Mouse (Mus musculus) hindbrain, postnatal 0 days (tissue): ENCODE results near the gene 4932438H23Rik. TPM values are rescaled to one million over a fixed set of nuclear protein-coding genes. Genes with fewer than 3 reads are reported as not detected.

ENCODE experiments used
- ATAC-seq: fragments of 200-750 bp; cut with Nextera tagmentation; 2 replicates; pipeline ENCODE4 v1.8.0; 2017; ENCODE audit warnings: mild to moderate bottlenecking, moderate TSS enrichment, moderate library complexity
- DNase-seq: peaks from one replicate; pipeline ENCODE4 v3.0.0-alpha.2; 2015; ENCODE audit warnings: low spot score
- H3K27ac ChIP-seq: fragments of 300-500 bp; sonication (generic); 2 replicates; pipeline ENCODE4 v1.5.1; 2014; ENCODE audit warnings: mild to moderate bottlenecking
- H3K27me3 ChIP-seq: fragments of 300-500 bp; sonication (generic); 2 replicates; pipeline ENCODE4 v1.6.1; 2014; ENCODE audit warnings: low read length, mixed read lengths; ENCODE audit not compliant: insufficient read depth
- H3K36me3 ChIP-seq: fragments of 300-500 bp; sonication (generic); 2 replicates; pipeline ENCODE4 v1.6.1; 2014; ENCODE audit warnings: low read length, mixed read lengths; ENCODE audit not compliant: insufficient read depth
- H3K4me1 ChIP-seq: fragments of 300-500 bp; sonication (generic); 2 replicates; pipeline ENCODE4 v1.6.1; 2014; ENCODE audit warnings: antibody characterized with exemption, low read length, mixed read lengths; ENCODE audit not compliant: insufficient read depth
- H3K4me2 ChIP-seq: fragments of 300-500 bp; sonication (generic); 2 replicates; pipeline ENCODE4 v1.6.1; 2014; ENCODE audit warnings: low read depth, mild to moderate bottlenecking, low read length, moderate library complexity, mixed read lengths
- H3K4me3 ChIP-seq: fragments of 300-500 bp; sonication (generic); 2 replicates; pipeline ENCODE4 v1.5.1; 2014; ENCODE audit warnings: low read length
- H3K9ac ChIP-seq: fragments of 300-500 bp; sonication (generic); replicated peaks from 2 replicates; pipeline ENCODE4 v1.6.1; 2014; ENCODE audit warnings: mild to moderate bottlenecking, low read length, moderate library complexity, mixed read lengths
- H3K9me3 ChIP-seq: fragments of 300-500 bp; sonication (generic); 2 replicates; pipeline ENCODE4 v1.6.1; 2016; ENCODE audit warnings: low read length, mixed read lengths
- CTCF ChIP-seq: IDR thresholded peaks from 2 replicates; pipeline ENCODE4 v1.5.1; 2016; ENCODE audit warnings: antibody characterized with exemption, control low read depth, low read depth
- WGBS: fragments of 180-500 bp; shearing (Covaris S2); extraction: QIAGEN DNeasy Blood & Tissue Kit; methylation state at CpG from one replicate; pipeline ENCODE4 v1.1.7; 2014; 5-methylcytosine and 5-hydroxymethylcytosine counted together
- polyA plus RNA-seq: library from polyadenylated mRNA; unstranded; fragments of >200 nt; fragmentation: Nextera tagmentation; extraction: Ambion mirVana; gene quantifications from 2 replicates; pipeline ENCODE4 v1.2.1, GENCODE M21; 2015
- total RNA-seq: library from RNA; depleted of rRNA; stranded (reverse); fragments of >200 nt; gene quantifications from 2 replicates; pipeline ENCODE4 v1.2.3, GENCODE M21; 2014

4932438H23Rik gene
- total and polyA plus RNA-seq, 2 experiments from 2014 or later: 0.94 to 1.6 TPM

- Histone ChIP-seq H3K27ac (no peak overlapping the region), H3K4me1 (no peaks in the 10 kb centered on the region), H3K36me3 (peaks cover 77% of the 10 kb centered on the region), H3K4me2 (no peak overlapping the region), H3K9me3 (no peaks in the 10 kb centered on the region), H3K9ac (no peak overlapping the region), H3K4me3 (no peak overlapping the region), H3K27me3 (no peaks in the 10 kb centered on the region)
- no peak for DNase-seq
- no peak for ATAC-seq
- 87% methylated on average over 8 of the region's 8 CpGs for WGBS
- no peak for TF ChIP-seq CTCF
Measured at GRCm38 (mm10) chr16:91029161-91029743, 65.7 kb downstream of the 4932438H23Rik start.

GRCm38 (mm10) chr16:91026290-91026689 lies 68.6 kb downstream of the 4932438H23Rik start:
- Histone ChIP-seq H3K4me3 (no peak overlapping the region), H3K9ac (no peak overlapping the region), H3K4me1 (no peaks in the 10 kb centered on the region), H3K27me3 (no peaks in the 10 kb centered on the region), H3K4me2 (no peak overlapping the region), H3K9me3 (no peaks in the 10 kb centered on the region), H3K27ac (no peak overlapping the region), H3K36me3 (peaks cover 70% of the 10 kb centered on the region)
- no peak for TF ChIP-seq CTCF
- ATAC-seq (no peak), DNase-seq (no peak)
- 80% methylated on average over 4 of the region's 4 CpGs for WGBS

- 81% methylated on average over 1 of the region's 1 CpGs for WGBS
- Histone ChIP-seq H3K4me1 (no peaks in the 10 kb centered on the region), H3K4me3 (no peak overlapping the region), H3K27me3 (no peaks in the 10 kb centered on the region), H3K27ac (no peak overlapping the region), H3K9ac (no peak overlapping the region), H3K36me3 (peaks cover 74% of the 10 kb centered on the region), H3K9me3 (no peaks in the 10 kb centered on the region), H3K4me2 (no peak overlapping the region)
- ATAC-seq (no peak), DNase-seq (no peak)
- TF ChIP-seq CTCF: peak; percentile 59
Measured at GRCm38 (mm10) chr16:91023384-91023783, 71.5 kb downstream of the 4932438H23Rik start.

GRCm38 (mm10) chr16:91020842-91021483 lies 74.0 kb downstream of the 4932438H23Rik start:
- Histone ChIP-seq H3K27ac (no peak overlapping the region), H3K4me1 (no peaks in the 10 kb centered on the region), H3K4me3 (no peak overlapping the region), H3K27me3 (no peaks in the 10 kb centered on the region), H3K36me3 (peaks cover 72% of the 10 kb centered on the region), H3K4me2 (no peak overlapping the region), H3K9me3 (no peaks in the 10 kb centered on the region), H3K9ac (no peak overlapping the region)
- ATAC-seq (no peak), DNase-seq (no peak)
- TF ChIP-seq CTCF: no peak
- 88% methylated on average over 10 of the region's 10 CpGs for WGBS

- Histone ChIP-seq H3K27me3 (no peaks in the 10 kb centered on the region), H3K9me3 (no peaks in the 10 kb centered on the region), H3K4me2 (no peak overlapping the region), H3K9ac (no peak overlapping the region), H3K36me3 (peaks cover 62% of the 10 kb centered on the region), H3K27ac (no peak overlapping the region), H3K4me1 (no peaks in the 10 kb centered on the region), H3K4me3 (no peak overlapping the region)
- WGBS: 96% methylated on average over 4 of the region's 4 CpGs
- ATAC-seq (no peak), DNase-seq (no peak)
- no peak for TF ChIP-seq CTCF
Measured at GRCm38 (mm10) chr16:91019476-91019875, 75.4 kb downstream of the 4932438H23Rik start.

- Histone ChIP-seq H3K36me3 (peaks cover 43% of the 10 kb centered on the region), H3K9me3 (no peaks in the 10 kb centered on the region), H3K27ac (no peak overlapping the region), H3K4me1 (no peaks in the 10 kb centered on the region), H3K9ac (no peak overlapping the region), H3K4me3 (no peak overlapping the region), H3K4me2 (no peak overlapping the region), H3K27me3 (no peaks in the 10 kb centered on the region)
- ATAC-seq: no peak
- no peak for DNase-seq
- no peak for TF ChIP-seq CTCF
- WGBS: 87% methylated on average over 4 of the region's 4 CpGs
Measured at GRCm38 (mm10) chr16:91015761-91016160, 79.2 kb downstream of the 4932438H23Rik start.

GRCm38 (mm10) chr16:91011847-91012246 lies 83.1 kb downstream of the 4932438H23Rik start:
- Histone ChIP-seq H3K4me2 (peak overlapping the region; percentile 58), H3K27ac (peak overlapping the region; percentile 91), H3K9ac (peak overlapping the region; percentile 95), H3K4me1 (0 out of 2 replicates have a peak, but pooled peaks cover 6% of the 10 kb centered on the region), H3K36me3 (peaks cover 16% of the 10 kb centered on the region; the same call in 1 of the 2 replicates), H3K4me3 (peak overlapping the region; percentile 72), H3K9me3 (no peaks in the 10 kb centered on the region), H3K27me3 (no peaks in the 10 kb centered on the region)
- ATAC-seq (no peak), DNase-seq (no peak)
- no peak for TF ChIP-seq CTCF
- WGBS: 32% methylated on average over 3 of the region's 3 CpGs
